Mouse (Mus musculus) bone marrow macrophage, adult 2 months (primary cell): ENCODE results near the gene Cryl1. TPM values are rescaled to one million over a fixed set of nuclear protein-coding genes. Genes with fewer than 3 reads are reported as not detected.

ENCODE experiments used
- H3K27ac ChIP-seq: 2 replicates; pipeline ENCODE4 v1.5.1; 2012; ENCODE audit warnings: low read depth, low read length; ENCODE audit not compliant: insufficient read depth
- H3K4me1 ChIP-seq: 2 replicates; pipeline ENCODE4 v1.6.1; 2012; ENCODE audit warnings: low read length; ENCODE audit not compliant: control insufficient read depth, insufficient read depth
- H3K4me3 ChIP-seq: 2 replicates; pipeline ENCODE4 v1.5.1; 2012; ENCODE audit warnings: mild to moderate bottlenecking, low read length, moderate library complexity; ENCODE audit not compliant: insufficient read depth
- CTCF ChIP-seq: IDR thresholded peaks from 2 replicates; pipeline ENCODE4 v1.5.1; 2012; ENCODE audit warnings: low read depth, mild to moderate bottlenecking, low read length, moderate library complexity
- POLR2A ChIP-seq: IDR thresholded peaks from 2 replicates; pipeline ENCODE4 v1.6.1; 2012; ENCODE audit warnings: mild to moderate bottlenecking, low read depth, low read length, borderline replicate concordance
- polyA plus RNA-seq: library from polyadenylated mRNA; stranded (reverse); fragments of >200 nt; gene quantifications from 2 replicates; pipeline ENCODE4 v1.2.4, GENCODE M21; 2012; ENCODE audit not compliant: missing spikeins, insufficient read depth, insufficient read length

Gene Cryl1
- polyA plus RNA-seq, 1 experiment: 51.1 TPM

- Histone ChIP-seq H3K4me1 (no peaks in the 10 kb centered on the region), H3K27ac (no peak overlapping the region), H3K4me3 (no peak overlapping the region)
- no peak for TF ChIP-seq CTCF
- TF ChIP-seq POLR2A: no peak
Measured at GRCm38 (mm10) chr14:57259341-57259740, 139.0 kb downstream of the Cryl1 start.

- no peaks in the 10 kb centered on the region for H3K4me1 ChIP-seq
- H3K4me3 ChIP-seq: no peak overlapping the region
- no peak for TF ChIP-seq POLR2A
- no peak for TF ChIP-seq CTCF
- H3K27ac ChIP-seq: no peak overlapping the region
Measured at GRCm38 (mm10) chr14:57248661-57249060, 149.7 kb downstream of the Cryl1 start.

GRCm38 (mm10) chr14:57246575-57246974 lies 151.8 kb downstream of the Cryl1 start:
- Histone ChIP-seq H3K4me3 (no peak overlapping the region), H3K4me1 (no peaks in the 10 kb centered on the region), H3K27ac (no peak overlapping the region)
- TF ChIP-seq CTCF (no peak), POLR2A (no peak)

- H3K4me1 ChIP-seq: no peaks in the 10 kb centered on the region
- H3K4me3 ChIP-seq: no peak overlapping the region
- H3K27ac ChIP-seq: no peak overlapping the region
- TF ChIP-seq CTCF: no peak
- TF ChIP-seq POLR2A: no peak
Measured at GRCm38 (mm10) chr14:57242978-57243377, 155.4 kb downstream of the Cryl1 start.

- TF ChIP-seq POLR2A: no peak
- TF ChIP-seq CTCF: no peak
- Histone ChIP-seq H3K4me1 (no peaks in the 10 kb centered on the region), H3K4me3 (no peak overlapping the region), H3K27ac (no peak overlapping the region)
Measured at GRCm38 (mm10) chr14:57235276-57235675, 163.1 kb downstream of the Cryl1 start.

GRCm38 (mm10) chr14:57234711-57235110 lies 163.6 kb downstream of the Cryl1 start:
- Histone ChIP-seq H3K27ac (no peak overlapping the region), H3K4me3 (no peak overlapping the region), H3K4me1 (no peaks in the 10 kb centered on the region)
- TF ChIP-seq POLR2A: no peak
- no peak for TF ChIP-seq CTCF

GRCm38 (mm10) chr14:57230264-57231015 lies 167.9 kb downstream of the Cryl1 start:
- TF ChIP-seq POLR2A (no peak), CTCF (no peak)

More at GRCm38 (mm10) chr14:57230264-57231015, 167.9 kb downstream of the Cryl1 start:
- no peak overlapping the region for H3K4me3 ChIP-seq
- no peaks in the 10 kb centered on the region for H3K4me1 ChIP-seq
- H3K27ac ChIP-seq: no peak overlapping the region

Other genes with a start within 250 kb of the Cryl1 start
- gene Ift88, start 25.5 kb upstream of the Cryl1 start, polyA plus RNA-seq: 7.8 and 10.2 TPM in 2 replicates
- gene Il17d, start 126.2 kb upstream of the Cryl1 start, polyA plus RNA-seq: not detected in 2 replicates
- gene Eef1akmt1, start 173.1 kb upstream of the Cryl1 start, polyA plus RNA-seq: 30.7 and 32.2 TPM in 2 replicates